Mouse (Mus musculus) limb, embryonic 14.5 days (tissue): ENCODE results near the gene F830045P16Rik. TPM values are rescaled to one million over a fixed set of nuclear protein-coding genes. Genes with fewer than 3 reads are reported as not detected.

ENCODE experiments used
- ATAC-seq: fragments of 200-750 bp; cut with Nextera tagmentation; 2 replicates; pipeline ENCODE4 v1.8.0; 2017; ENCODE audit warnings: low read depth, moderate number of reproducible peaks, moderate TSS enrichment; ENCODE audit not compliant: low FRiP score
- DNase-seq: peaks from one replicate; pipeline ENCODE4 v3.0.0-alpha.2; 2015; ENCODE audit warnings: low spot score
- H3K27ac ChIP-seq: fragments of 300-500 bp; sonication (generic); replicated peaks from 2 replicates; pipeline ENCODE4 v1.5.1; 2014; ENCODE audit warnings: low read depth, mild to moderate bottlenecking, low read length, moderate library complexity, mixed read lengths
- H3K27me3 ChIP-seq: fragments of 300-500 bp; sonication (generic); 2 replicates; pipeline ENCODE4 v1.6.1; 2014; ENCODE audit warnings: low read length, mixed read lengths; ENCODE audit not compliant: control insufficient read depth, insufficient read depth
- H3K36me3 ChIP-seq: fragments of 300-500 bp; sonication (generic); 2 replicates; pipeline ENCODE4 v1.6.1; 2014; ENCODE audit warnings: mild to moderate bottlenecking, low read length, moderate library complexity, mixed read lengths; ENCODE audit not compliant: control insufficient read depth, insufficient read depth
- H3K4me1 ChIP-seq: fragments of 300-500 bp; sonication (generic); 2 replicates; pipeline ENCODE4 v1.6.1; 2014; ENCODE audit warnings: antibody characterized with exemption, low read length, mixed read lengths; ENCODE audit not compliant: control insufficient read depth, insufficient read depth
- H3K4me2 ChIP-seq: fragments of 300-500 bp; sonication (generic); replicated peaks from 2 replicates; pipeline ENCODE4 v1.6.1; 2014; ENCODE audit warnings: low read depth, mild to moderate bottlenecking, low read length, moderate library complexity; ENCODE audit not compliant: severe bottlenecking
- H3K4me3 ChIP-seq: fragments of 300-500 bp; sonication (generic); replicated peaks from 2 replicates; pipeline ENCODE4 v1.5.1; 2014; ENCODE audit warnings: low read length
- H3K9ac ChIP-seq: fragments of 300-500 bp; sonication (generic); 2 replicates; pipeline ENCODE4 v1.6.1; 2014; ENCODE audit warnings: mild to moderate bottlenecking, low read depth, low read length, moderate library complexity; ENCODE audit not compliant: severe bottlenecking
- H3K9me3 ChIP-seq: fragments of 300-500 bp; sonication (generic); 2 replicates; pipeline ENCODE4 v1.6.1; 2016; ENCODE audit warnings: low read length; ENCODE audit not compliant: control insufficient read depth
- POLR2A ChIP-seq: fragments of 200-500 bp; IDR thresholded peaks from 2 replicates; pipeline ENCODE4 v1.8.0; 2012; ENCODE audit warnings: inconsistent platforms, mild to moderate bottlenecking, moderate library complexity, borderline replicate concordance; ENCODE audit not compliant: insufficient read depth, insufficient read length; ENCODE audit errors: extremely low read depth
- WGBS: fragments of 180-500 bp; shearing (Covaris S2); extraction: QIAGEN DNeasy Blood & Tissue Kit; methylation state at CpG from one replicate; pipeline ENCODE4 v1.1.7; 2014; 5-methylcytosine and 5-hydroxymethylcytosine counted together
- polyA plus RNA-seq, 2 experiments: library from polyadenylated mRNA; depleted of rRNA in 1 of 2; stranded (reverse) in 1 of 2; unstranded in 1 of 2; fragments of >200 nt; fragmentation: Nextera tagmentation in 1 of 2; extraction: Ambion mirVana in 1 of 2; gene quantifications; 2 replicates each; pipeline versions ENCODE4 v1.2.1 to v1.2.3; 2012 to 2014

The F830045P16Rik gene
- 0.22 and 0.34 TPM in 2 replicates for polyA plus RNA-seq (2012; rRNA removed)
- 0.22 and 0.23 TPM in 2 replicates for polyA plus RNA-seq (2014; fragmentation: Nextera tagmentation; extraction: Ambion mirVana)

DNA sequence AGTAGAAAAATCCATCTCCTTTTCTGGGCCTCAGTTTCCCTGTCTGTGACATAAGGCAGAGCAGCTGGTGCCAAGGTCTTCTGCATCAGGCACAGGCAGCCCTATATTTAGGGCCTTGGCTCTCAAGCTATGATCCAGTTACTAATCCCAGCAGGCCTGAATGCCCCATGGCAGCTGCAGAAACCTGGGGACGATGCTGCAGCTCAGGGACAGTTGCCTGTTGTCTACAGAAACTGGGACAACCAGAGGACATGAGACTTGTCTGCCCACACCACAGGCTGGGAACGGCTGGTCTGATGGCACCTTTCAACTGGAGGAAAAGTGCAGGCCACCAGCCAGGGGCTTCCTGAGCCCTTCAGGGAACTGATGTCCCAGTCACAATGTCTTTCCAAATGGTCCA is at the start of gene F830045P16Rik:
Gene F830045P16Rik, minus strand, starts transcription at position 226 of the 400 bp plus-strand sequence.
- WGBS, result 48% methylated on average over 2 of the region's 2 CpGs
- Histone ChIP-seq H3K9me3 (no peaks in the 10 kb centered on the region), H3K36me3 (no peaks in the 10 kb centered on the region), H3K27me3 (no peaks in the 10 kb centered on the region), H3K9ac (peak within 1 kb of the TSS; percentile 4; the same call in 1 of the 2 replicates), H3K4me2 (no peak within 1 kb of the TSS), H3K27ac (no peak within 1 kb of the TSS), H3K4me3 (no peak within 1 kb of the TSS), H3K4me1 (peaks cover 10% of the 10 kb centered on the region)
- 0 out of 2 replicates have a peak, but pooled peaks have one; percentile 19 for ATAC-seq
- TF ChIP-seq POLR2A, result no peak
- DNase-seq, result no peak

DNA sequence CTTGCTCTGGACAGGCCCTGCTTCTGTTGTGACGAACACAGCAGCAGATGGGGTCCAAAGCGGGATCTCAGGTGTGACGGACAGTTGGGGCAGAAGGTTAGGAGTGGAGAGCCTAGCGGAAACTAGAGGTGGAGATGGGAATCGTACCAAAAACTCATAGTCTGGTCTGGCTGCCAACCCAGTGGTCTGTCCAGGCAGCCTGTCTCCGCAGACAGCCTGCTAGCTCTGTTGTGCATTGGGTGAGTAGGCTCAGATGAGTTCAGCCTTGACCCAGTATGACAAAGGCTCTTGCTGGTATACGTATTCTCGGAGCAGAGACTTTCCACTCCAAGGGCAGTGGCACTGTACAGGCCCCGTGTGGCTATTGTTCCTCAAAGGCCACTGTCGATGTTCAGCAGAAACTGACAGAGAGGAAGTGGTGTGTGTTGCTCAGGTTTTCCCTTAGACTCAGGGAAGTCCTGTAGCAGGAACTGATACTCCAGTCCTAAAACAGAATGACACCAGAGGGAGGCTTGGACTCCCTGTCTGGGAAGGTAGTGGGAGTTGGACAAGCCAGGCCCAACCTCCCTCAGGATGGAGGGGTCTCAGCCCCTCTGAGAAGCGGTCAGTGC is 49.6 kb upstream of the F830045P16Rik start:
- H3K27me3 ChIP-seq, result no peaks in the 10 kb centered on the region
- H3K4me1 ChIP-seq, result no peaks in the 10 kb centered on the region
- no peaks in the 10 kb centered on the region for H3K36me3 ChIP-seq
- DNase-seq, result no peak
- H3K27ac ChIP-seq, result no peak overlapping the region
- 78% methylated on average over 11 of the region's 11 CpGs for WGBS
- H3K4me2 ChIP-seq, result no peak overlapping the region
- H3K4me3 ChIP-seq, result no peak overlapping the region
- no peak for ATAC-seq
- H3K9ac ChIP-seq, result no peak overlapping the region
- H3K9me3 ChIP-seq, result no peaks in the 10 kb centered on the region
- no peak for TF ChIP-seq POLR2A

DNA sequence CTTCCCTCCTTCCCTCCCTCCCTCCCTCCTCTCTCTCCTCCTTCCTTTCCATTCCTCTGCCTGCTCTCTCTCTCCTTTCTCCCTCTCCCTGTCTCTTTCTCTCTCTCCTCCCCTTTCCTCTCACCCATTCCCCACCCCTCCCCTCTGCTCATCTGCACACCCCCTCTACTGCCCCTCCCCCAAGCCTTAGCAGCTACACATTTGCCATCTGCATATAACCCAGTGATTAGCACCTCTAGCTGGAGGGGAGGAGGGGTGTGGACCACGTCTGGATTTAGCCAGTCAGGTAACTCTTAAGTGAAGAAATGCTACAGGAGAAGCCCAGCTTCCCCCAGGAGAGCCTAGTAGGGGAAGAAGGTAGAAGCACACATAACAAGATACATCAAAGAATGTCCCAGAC is 48.5 kb upstream of the F830045P16Rik start:
- H3K36me3 ChIP-seq, result no peaks in the 10 kb centered on the region
- TF ChIP-seq POLR2A, result no peak
- no peak overlapping the region for H3K27ac ChIP-seq
- no peaks in the 10 kb centered on the region for H3K27me3 ChIP-seq
- H3K9ac ChIP-seq, result no peak overlapping the region
- H3K4me2 ChIP-seq, result no peak overlapping the region
- H3K4me3 ChIP-seq, result no peak overlapping the region
- DNase-seq (no peak), ATAC-seq (no peak)
- no peaks in the 10 kb centered on the region for H3K9me3 ChIP-seq
- 10% methylated on average over 1 of the region's 1 CpGs for WGBS
- no peaks in the 10 kb centered on the region for H3K4me1 ChIP-seq

DNA sequence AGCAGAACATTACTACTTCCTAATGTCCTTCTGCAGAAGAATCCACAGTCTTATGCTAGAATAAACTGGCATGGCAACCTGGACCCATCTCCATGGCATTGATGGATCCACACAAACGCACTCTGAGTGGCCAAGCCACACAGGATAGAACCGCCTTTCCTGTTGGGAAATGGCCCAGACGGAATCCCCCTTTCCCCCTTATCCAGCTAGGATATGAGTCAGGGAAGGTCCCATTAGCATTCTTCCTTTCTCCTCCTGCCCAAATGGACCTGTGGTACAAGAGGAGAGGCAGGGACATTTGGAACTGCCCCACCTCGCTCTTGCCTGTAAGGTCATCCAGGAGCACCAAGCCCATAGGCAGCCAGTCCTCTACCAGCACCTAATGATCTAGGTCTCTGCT is 45.9 kb upstream of the F830045P16Rik start:
- H3K9me3 ChIP-seq, result no peaks in the 10 kb centered on the region
- no peaks in the 10 kb centered on the region for H3K36me3 ChIP-seq
- no peak overlapping the region for H3K4me2 ChIP-seq
- no peaks in the 10 kb centered on the region for H3K4me1 ChIP-seq
- H3K27ac ChIP-seq, result no peak overlapping the region
- no peak overlapping the region for H3K4me3 ChIP-seq
- DNase-seq (no peak), ATAC-seq (no peak)
- no peaks in the 10 kb centered on the region for H3K27me3 ChIP-seq
- 79% methylated on average over 4 of the region's 4 CpGs for WGBS
- H3K9ac ChIP-seq, result no peak overlapping the region
- no peak for TF ChIP-seq POLR2A

DNA sequence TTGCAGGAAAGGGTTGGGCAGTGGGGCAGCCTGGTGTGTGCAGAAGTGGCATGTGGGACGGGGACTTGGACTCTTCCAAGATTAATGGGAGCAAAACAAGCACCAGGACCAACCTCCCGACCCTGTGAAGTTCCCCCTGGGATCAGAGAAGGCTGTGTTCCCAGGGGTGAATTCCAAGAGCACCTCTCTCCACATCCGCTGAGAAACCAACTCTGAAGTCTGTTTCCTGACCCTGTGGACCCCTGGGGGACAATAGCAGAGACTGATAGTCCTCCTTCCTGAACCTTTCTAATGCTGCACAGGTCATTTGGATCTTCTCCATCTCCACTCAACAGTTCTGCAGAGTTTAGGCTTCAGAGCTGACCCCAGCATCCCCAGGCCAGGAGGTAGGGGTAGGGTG is 45.4 kb upstream of the F830045P16Rik start:
- Histone ChIP-seq H3K27me3 (no peaks in the 10 kb centered on the region), H3K36me3 (no peaks in the 10 kb centered on the region), H3K27ac (no peak overlapping the region), H3K4me2 (no peak overlapping the region), H3K9me3 (no peaks in the 10 kb centered on the region), H3K4me3 (no peak overlapping the region), H3K9ac (no peak overlapping the region), H3K4me1 (no peaks in the 10 kb centered on the region)
- TF ChIP-seq POLR2A, result no peak
- DNase-seq, result no peak
- ATAC-seq, result no peak
- WGBS, result 41% methylated on average over 3 of the region's 3 CpGs
